Mouse (Mus musculus) spleen, adult 2 months (tissue): ENCODE results near the gene Slc16a7.

Experiments
- CTCF ChIP-seq: fragments of 200-500 bp; IDR thresholded peaks from 2 replicates; pipeline ENCODE4 v1.5.1; 2011; ENCODE audit warnings: mild to moderate bottlenecking, inconsistent platforms; ENCODE audit not compliant: insufficient read depth, insufficient read length, insufficient replicate concordance; ENCODE audit errors: extremely low read depth
- POLR2A ChIP-seq: fragments of 200-500 bp; IDR thresholded peaks from 2 replicates; pipeline ENCODE4 v1.6.1; 2011; ENCODE audit warnings: low read depth, low read length, inconsistent platforms

- TF ChIP-seq CTCF (no peak), POLR2A (no peak)
These were observed 41.1 kb downstream of the Slc16a7 start for GRCm38 (mm10) chr10:125348171-125348570.
